Mouse (Mus musculus): ENCODE measurements at regions not wholly inside any gene's neighbourhood (a gene's known extent, or its start where the extent isn't known, plus 50 kb on each side); places are given as distances from the start of the nearest gene placed in this dataset.

DNA sequence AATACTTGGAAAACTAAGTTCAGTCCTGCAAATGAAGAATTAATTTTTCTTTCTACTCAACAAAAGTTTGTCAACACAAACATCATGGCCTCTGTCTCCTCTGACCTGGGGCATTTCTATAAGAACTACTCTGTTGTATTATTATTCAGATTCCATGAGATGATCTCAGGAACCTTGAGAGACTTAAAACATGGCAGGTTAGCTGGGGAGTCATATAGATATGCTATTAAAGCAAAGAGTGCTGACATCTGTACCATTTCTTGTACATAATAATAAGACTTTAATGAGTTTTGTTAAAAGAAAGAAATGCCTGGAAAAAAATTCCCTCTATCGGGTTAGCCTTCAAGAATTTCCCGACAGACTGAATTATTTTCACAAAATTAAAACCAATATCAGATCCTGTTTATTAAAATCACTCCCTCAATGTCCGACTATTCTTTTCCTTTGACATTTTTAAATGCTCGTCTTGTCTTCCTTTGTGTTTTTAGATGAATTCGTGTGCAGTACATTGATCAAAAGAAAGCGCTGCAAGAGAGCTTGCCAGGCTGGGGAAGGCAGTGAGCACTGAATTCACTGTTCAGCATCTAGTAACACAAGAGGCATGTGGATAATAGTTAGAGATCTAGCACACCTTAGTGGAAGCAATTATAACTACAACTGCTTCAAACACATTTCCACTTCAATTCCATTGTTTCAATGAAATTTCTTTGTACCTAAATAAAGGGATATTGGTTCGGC is 145.0 kb upstream of the Cxadr start:
- DNase-seq (ENCODE audit: low spot score): peak; percentile 26

- no peak for DNase-seq (ENCODE audit: low spot score)
Measured at GRCm38 (mm10) chr16:78153899-78154605, 147.2 kb upstream of the Cxadr start.

DNA sequence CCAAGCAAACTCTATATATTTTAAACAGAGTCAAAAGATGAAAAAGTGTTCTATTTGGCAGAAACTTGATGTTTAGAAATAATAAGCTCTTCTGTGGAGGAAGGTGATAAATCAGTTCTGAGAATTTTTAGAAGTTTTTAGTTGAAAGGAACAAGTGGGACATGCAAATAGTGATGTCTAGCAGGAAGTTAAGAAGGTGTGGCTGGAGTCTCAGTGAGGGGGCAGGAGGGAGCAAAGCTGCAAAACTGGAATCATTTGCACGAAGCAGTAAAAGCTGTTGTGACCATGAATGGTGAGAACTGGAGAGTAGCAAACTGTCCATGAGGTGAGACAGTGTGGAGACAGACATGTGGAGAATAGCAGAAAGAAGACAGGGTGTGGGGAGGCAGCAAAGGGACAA is 157.1 kb upstream of the Cxadr start:
- no peak for DNase-seq (ENCODE audit: low spot score)

DNA sequence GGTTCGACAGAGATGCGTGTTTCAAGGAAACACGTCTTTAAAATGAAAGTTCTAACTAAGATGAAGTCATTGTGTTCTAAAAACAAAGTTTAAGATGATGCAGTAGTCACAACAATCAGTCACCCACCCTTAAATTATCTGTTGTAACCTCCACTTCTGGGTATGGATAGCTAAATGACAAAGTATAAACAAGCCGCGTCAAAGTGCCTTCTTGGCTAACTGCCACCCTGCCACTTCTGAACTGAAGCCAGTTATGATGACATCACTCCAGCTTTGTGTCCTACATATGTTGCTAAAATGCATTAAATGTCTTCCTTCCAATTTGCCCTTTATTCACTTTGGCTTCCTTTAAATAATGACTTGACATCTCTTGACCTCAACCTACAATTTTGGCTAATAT is 165.8 kb upstream of the Cxadr start:
- DNase-seq (ENCODE audit: low spot score): no peak

DNA sequence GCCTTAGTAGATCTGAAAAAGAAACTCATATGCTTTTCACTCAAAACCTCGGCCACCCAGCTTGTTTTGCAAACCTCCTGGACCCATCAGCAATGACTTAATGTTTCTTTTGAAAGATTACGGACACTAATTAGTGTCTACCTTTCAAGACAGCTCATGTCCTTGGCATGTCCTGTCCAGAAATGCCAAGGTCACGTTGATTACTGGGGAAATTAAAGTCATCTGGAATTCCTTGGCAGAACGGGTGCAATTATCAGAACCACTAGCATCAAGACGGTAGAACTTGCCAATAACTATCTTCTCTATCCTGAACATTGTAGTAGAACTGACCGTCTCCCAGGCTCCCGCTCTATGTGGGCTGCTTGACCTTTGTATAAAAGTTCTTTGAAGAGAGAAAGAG is 166.8 kb upstream of the Cxadr start:
- DNase-seq (ENCODE audit: low spot score): no peak

GRCm38 (mm10) chr16:78121668-78122067 is 179.6 kb upstream of the Cxadr start:
- no peak for DNase-seq (ENCODE audit: low spot score)

DNA sequence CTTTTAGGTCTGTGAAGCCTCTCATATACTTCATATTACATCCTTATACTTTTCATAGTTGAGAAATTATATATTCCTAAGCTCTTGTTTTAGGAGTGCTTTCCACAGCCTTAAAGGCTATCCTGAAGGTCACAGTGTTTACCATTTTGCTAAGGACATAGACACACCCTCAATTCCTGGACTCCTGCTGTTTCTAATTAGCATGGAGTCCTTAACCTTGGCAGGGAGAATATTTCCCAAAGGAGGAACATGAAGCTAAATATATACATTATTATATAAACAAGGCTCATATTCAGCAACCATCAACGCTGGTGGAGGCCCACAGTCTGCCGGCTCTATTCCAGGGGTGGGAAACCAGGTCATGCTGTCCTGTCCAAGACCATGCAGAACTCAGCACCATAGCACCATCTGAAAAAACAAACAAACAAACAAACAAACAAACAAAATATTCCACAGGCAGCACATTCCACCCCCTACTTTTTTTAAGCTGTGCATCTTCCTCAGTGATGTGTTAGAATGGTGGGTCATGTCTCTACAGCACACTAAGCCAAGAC is 180.9 kb upstream of the Cxadr start:
- DNase-seq (ENCODE audit: low spot score): no peak

GRCm38 (mm10) chr16:78104246-78104645 is 197.0 kb upstream of the Cxadr start:
- DNase-seq (ENCODE audit: low spot score): no peak

- peak; percentile 10 for DNase-seq (ENCODE audit: low spot score)
Measured at GRCm38 (mm10) chr16:78101415-78102326, 199.6 kb upstream of the Cxadr start.

DNA sequence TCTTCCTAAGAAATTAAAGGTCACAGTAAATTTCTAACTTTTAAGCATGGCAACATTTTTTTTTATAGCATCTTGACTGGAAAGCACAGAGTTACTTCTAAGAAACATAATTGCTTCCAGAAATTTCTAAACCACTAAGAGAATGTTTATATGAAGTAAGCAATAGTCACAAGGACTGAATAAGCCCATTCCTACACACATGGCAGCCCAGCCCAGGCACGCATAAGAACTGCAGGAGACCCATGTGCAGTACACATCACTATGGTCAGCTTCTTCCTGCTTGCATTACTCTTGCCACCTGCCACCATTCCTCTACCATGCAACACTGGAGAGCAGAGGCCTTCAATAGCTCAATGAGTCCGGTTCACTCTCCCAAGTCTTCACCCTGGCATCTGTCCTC is 201.4 kb upstream of the Cxadr start:
- no peak for DNase-seq (ENCODE audit: low spot score)

DNA sequence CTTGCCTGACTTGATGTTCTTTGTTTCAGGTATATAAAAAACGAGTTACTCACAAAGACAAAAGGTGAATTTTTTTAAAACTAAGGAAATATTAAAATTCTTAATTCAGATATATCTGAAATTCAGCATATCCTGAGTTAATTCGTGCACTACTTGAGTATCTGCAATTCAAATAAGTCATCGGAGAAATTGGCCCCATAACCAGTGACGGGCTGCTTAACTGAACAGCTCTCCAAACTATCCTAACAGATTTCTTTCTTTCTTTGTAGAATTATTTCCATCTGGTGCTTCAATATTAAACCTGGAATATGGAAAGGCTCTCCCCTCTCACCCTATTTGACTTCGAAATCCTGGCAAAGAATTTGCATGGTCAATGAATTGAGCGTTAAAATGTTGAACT is 202.2 kb upstream of the Cxadr start:
- DNase-seq (ENCODE audit: low spot score): no peak

DNA sequence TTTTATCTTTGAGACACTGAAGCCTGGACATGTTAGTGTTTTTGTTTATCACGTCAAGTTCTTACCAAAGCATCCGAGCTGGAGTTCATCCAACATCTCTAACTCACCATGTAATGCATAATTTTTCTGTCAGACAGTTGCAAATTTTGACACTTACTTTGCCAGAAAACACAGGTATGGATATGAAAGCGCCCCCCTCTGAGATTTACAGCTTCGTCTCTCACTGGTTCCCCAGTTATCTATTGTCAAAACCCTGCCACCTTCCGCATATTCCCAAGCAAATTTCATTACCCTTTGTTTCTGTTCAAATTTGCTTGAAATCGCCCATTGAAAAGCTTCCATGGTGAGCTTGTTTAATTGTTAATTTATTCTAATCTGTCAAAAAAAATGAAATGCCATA is 202.7 kb upstream of the Cxadr start:
- no peak for DNase-seq (ENCODE audit: low spot score)

- DNase-seq (ENCODE audit: low spot score): no peak
Measured at GRCm38 (mm10) chr16:78096571-78096970, 204.7 kb upstream of the Cxadr start.

DNA sequence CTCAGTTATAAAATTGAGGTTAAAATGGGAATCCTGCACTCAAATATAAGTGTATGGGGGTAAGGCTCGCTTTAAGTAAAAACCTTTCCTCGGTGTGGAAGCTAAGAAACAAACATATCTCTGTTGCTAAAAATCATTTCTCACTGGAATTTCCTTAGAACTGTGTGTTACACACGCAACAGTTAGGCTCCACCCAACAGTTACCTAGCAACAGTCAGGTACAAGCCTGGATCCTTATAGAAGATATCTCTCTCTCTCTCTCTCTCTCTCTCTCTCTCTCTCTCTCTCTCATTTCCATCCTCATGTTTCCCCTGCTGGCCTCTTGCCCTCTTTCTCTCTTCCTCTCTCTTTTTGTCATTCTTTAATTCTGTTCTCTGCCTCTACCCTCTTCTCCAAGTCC is 211.1 kb upstream of the Cxadr start:
- DNase-seq (ENCODE audit: low spot score): no peak

DNA sequence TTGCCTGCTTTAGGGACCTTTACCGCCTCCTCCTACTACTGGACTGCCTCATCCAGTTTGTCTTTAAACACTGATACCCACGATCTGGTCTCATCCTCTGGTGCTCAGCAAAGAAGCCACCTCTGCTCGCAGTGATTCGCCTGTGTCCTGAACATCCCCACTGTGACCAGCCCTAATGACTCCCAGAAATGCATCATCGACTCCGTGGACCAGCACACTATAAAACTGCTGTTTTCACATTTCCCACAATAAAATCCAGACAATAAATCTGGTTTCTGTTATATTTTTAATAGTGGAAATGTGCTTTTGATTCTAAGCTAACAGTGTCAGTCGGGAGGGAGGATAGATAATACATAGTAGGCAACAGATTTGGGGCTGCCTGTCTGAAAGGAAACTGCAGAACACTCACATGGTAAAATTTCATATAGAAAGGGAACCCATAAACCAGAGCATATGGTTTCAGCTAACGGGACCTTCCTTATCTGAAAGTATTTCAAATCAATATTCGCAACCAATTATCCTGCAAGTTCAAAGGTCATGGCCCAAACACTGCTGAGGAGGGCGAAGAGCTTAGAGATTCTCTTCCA is 233.7 kb upstream of the Cxadr start:
- no peak for DNase-seq (ENCODE audit: low spot score)

DNA sequence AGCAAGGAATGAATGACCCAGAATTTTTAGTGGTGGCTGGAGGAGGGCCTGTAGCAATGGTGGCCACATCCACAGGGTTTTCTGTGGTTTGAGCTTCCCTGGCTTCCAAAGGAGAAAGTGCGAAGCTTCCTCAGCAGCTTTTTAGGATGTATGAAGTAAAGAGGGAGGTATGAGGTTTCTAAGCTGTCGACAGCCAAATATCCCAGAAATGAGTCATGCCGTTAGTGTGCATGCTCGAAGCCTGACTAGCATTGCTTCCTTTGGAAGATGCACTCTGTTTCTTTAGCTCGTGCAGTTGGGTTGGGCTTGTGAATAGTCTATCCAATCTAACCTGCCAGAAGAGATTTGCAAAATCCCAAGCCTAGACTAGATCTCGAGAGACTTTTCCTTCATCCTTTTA is 240.8 kb upstream of the Cxadr start:
- no peak for DNase-seq (ENCODE audit: low spot score)

DNA sequence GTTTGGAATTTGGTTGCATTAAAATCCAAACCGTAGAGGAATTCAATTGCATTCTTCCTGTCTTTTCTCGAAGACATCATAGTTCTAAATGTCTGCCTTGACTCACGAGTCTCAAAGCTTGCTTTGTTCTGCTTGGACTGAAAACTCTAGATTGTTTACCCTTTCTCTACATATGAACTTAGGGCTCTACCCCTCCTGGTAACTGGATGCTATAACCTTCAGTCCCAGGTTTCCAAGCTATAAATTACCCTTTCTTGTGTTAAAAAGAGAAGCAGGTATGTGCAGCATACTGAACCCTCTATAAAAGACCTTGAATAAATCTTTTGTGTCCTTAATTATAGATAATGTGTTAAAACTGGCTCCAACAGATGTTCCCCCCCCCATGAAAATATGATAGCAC is 243.7 kb upstream of the Cxadr start:
- DNase-seq (ENCODE audit: low spot score): no peak

GRCm38 (mm10) chr16:78052133-78052532 is 249.2 kb upstream of the Cxadr start:
- DNase-seq (ENCODE audit: low spot score): peak; percentile 1

- no peak for DNase-seq (ENCODE audit: low spot score)
Measured at GRCm38 (mm10) chr16:78040149-78040920, 261.0 kb upstream of the Cxadr start.

DNA sequence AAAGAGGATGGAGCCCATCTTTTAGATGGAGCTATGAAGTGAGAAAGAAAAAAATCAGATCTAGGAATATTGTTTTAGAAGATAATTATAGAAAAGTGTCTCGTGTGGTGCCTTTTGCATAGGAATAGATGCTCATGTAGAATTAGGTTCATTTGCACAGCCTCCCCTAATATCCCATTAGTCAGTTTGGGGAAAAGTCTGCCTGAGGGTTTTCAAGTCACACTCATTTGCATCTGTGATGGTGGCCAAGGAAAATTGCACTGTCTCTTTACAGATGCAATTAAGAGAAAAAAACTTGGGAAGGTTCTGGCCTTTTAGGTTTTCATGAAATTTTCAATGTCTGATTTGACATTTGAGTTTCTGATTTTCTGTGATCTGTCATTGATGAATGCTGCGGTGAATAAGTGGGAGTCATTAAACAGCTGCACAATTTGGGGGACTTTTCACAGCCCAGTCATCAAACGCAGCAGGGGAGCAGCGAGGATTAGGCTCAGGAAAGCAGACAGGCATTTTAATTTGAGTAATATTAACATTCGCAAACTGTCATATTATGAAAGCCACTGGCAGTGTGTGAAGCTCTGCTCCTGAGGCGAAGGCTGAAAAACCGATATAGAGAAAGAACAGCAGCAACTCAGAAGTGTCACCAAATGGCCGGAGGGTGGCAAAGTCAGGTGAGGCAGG is 281.5 kb upstream of the Cxadr start:
- no peak for DNase-seq (ENCODE audit: low spot score)

DNA sequence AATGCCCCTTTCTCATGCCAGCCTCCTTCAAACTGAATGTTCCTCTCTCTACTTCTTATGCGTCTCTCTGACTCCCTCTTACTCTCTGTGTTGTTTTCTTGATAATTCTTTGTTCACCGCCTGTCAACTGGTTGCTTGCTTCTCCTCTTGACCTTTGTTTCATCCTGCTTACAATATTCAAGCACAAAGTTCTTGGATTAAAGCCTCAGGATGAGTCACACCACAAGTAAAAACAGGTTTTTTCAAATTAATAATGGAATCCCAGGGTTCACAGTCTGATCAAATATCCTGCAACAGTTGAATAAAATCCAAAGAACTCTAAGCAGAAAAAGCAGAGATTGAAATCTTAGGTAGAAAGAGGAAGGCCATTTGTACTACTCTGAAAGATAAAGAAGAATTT is 285.9 kb upstream of the Cxadr start:
- no peak for DNase-seq (ENCODE audit: low spot score)

Measured in lung, postnatal 25 days (tissue).